24 mouse cellular contexts compared by ENCODE assay signal in the genomic region with DNA sequence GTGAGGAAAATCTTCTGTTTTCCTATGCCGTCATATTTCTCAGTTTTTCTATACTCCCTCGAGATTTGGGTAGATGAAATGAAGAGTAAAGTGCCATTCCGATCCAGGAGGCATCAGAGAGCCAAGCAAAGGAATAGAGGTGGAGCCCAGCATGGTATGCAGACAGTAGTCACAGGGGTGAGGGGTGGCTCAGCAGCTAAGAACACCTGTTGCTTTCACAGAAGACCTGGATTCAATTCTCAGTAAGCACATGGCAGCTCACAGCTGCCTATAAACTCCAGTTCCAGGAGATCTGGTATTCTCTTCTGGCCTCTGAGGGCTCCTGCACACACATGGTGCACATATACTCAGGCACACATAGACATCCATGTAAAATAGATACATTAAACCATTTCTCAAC. TPM values are rescaled to one million over a fixed set of nuclear protein-coding genes. Genes with fewer than 3 reads are reported as not detected.
"Had no signal": no experiment of that assay in that cellular context is flagged by ENCODE, and none has a peak within 500 bp of the region (broad histone marks: within the 10 kb centered on the region; RNA-seq: fewer than 3 reads in every experiment).

No protein-coding gene starts in this region.

- H3K27me3 ChIP-seq: midbrain, embryonic 15.5 days; neural tube, embryonic 13.5 days; neural tube, embryonic 15.5 days had no signal

- H3K9me3 ChIP-seq: lung, embryonic 15.5 days; megakaryocyte, embryonic 14.5 days; midbrain, embryonic 13.5 days; midbrain, embryonic 15.5 days; neural tube, embryonic 13.5 days; neural tube, embryonic 15.5 days had no signal

- H3K9ac ChIP-seq: lung, embryonic 15.5 days; midbrain, embryonic 13.5 days; midbrain, embryonic 15.5 days; neural tube, embryonic 13.5 days; neural tube, embryonic 15.5 days had no signal

- H3K27ac ChIP-seq: lung, embryonic 15.5 days; macrophage; midbrain, embryonic 13.5 days; midbrain, embryonic 15.5 days; neural tube, embryonic 13.5 days; neural tube, embryonic 15.5 days had no signal

- H3K4me3 ChIP-seq: lung, embryonic 15.5 days; megakaryocyte, embryonic 14.5 days; midbrain, embryonic 13.5 days; midbrain, embryonic 15.5 days; neural tube, embryonic 13.5 days; neural tube, embryonic 15.5 days had no signal

- ATAC-seq: lung, postnatal 0 days; midbrain, embryonic 13.5 days; midbrain, embryonic 15.5 days had no signal

- H3K36me3 ChIP-seq: lung, embryonic 15.5 days; midbrain, embryonic 13.5 days; midbrain, embryonic 15.5 days; neural tube, embryonic 13.5 days; neural tube, embryonic 15.5 days had no signal

- H3K4me2 ChIP-seq: lung, embryonic 15.5 days; midbrain, embryonic 11.5 days; midbrain, embryonic 13.5 days; midbrain, embryonic 15.5 days; neural tube, embryonic 13.5 days; neural tube, embryonic 15.5 days had no signal

- DNase-seq: lung, adult 2 months; lung, postnatal 14 days; lung, postnatal 36 days; retina, postnatal 1 day; right cerebral cortex, adult 18-20 months; right cerebral cortex, postnatal 25 days; right cerebral cortex, postnatal 4 days; spleen, adult 18-20 months; thymus, adult 18-20 months; thymus, postnatal 14 days; thymus, postnatal 36 days had no signal

RNA-seq across cellular contexts. Expression of a gene that starts 54.2 kb away (rescaled TPM):
- total RNA-seq: midbrain, postnatal 0 days had no signal
- polyA plus RNA-seq: midbrain, embryonic 11.5 days; midbrain, embryonic 13.5 days; midbrain, embryonic 15.5 days; neural tube, embryonic 15.5 days had no signal

RNA-seq across cellular contexts. Expression of a gene that starts 56.6 kb away (rescaled TPM):
- total RNA-seq: megakaryocyte progenitor cell, adult 5-6 weeks; monocyte, adult 5-6 weeks had no signal
- polyA plus RNA-seq: macrophage; midbrain, embryonic 11.5 days had no signal

RNA-seq across cellular contexts. Expression of a gene that starts 58.5 kb away (rescaled TPM):
- total RNA-seq: megakaryocyte progenitor cell, adult 5-6 weeks; midbrain, postnatal 0 days; monocyte, adult 5-6 weeks had no signal
- polyA plus RNA-seq: macrophage; midbrain, embryonic 11.5 days; neural tube, embryonic 11.5 days; neural tube, embryonic 13.5 days had no signal
